Mouse (Mus musculus) MEL (cell line): ENCODE measurements at regions not wholly inside any gene's neighbourhood (a gene's known extent, or its start where the extent isn't known, plus 50 kb on each side); places are given as distances from the start of the nearest gene placed in this dataset.

Experiments
- DNase-seq: peaks from one replicate; pipeline ENCODE4 v3.0.0; 2011; ENCODE audit warnings: low read depth, low spot score
- H3K27ac ChIP-seq: 2 replicates; pipeline ENCODE4 v1.5.1; 2012; ENCODE audit warnings: low read depth, mild to moderate bottlenecking, control low read depth, low read length, moderate library complexity; ENCODE audit not compliant: control insufficient read depth
- H3K27me3 ChIP-seq, 2 experiments: fragments of 150-350 bp in 1 of 2; sonication (generic) in 1 of 2; 2 replicates each; pipeline ENCODE4 v1.6.1; 2012; ENCODE audit warnings: low read length in 2 of 2, mild to moderate bottlenecking in 2 of 2, improper control_type of control experiment in 1 of 2, moderate library complexity in 1 of 2; ENCODE audit not compliant: insufficient read depth in 2 of 2, control insufficient read depth in 1 of 2
- H3K36me3 ChIP-seq, 2 experiments: 2 replicates each; pipeline ENCODE4 v1.6.1; 2012 to 2014; ENCODE audit warnings: low read length in 2 of 2, improper control_type of control experiment in 1 of 2, inconsistent platforms in 1 of 2, mild to moderate bottlenecking in 1 of 2; ENCODE audit not compliant: insufficient read depth in 2 of 2, control insufficient read depth in 1 of 2
- H3K4me1 ChIP-seq, 2 experiments: fragments of 150-350 bp in 1 of 2; sonication (generic) in 1 of 2; 2 replicates each; pipeline ENCODE4 v1.6.1; 2012; ENCODE audit warnings: low read length in 2 of 2, improper control_type of control experiment in 1 of 2, mild to moderate bottlenecking in 1 of 2; ENCODE audit not compliant: insufficient read depth in 2 of 2, control insufficient read depth in 1 of 2
- H3K4me3 ChIP-seq, 2 experiments: fragments of 150-350 bp in 1 of 2; sonication (generic) in 1 of 2; 2 replicates each; pipeline ENCODE4 v1.5.1; 2012; ENCODE audit warnings: low read depth in 2 of 2, low read length in 2 of 2, mild to moderate bottlenecking in 2 of 2, moderate library complexity in 2 of 2, control low read depth in 1 of 2, improper control_type of control experiment in 1 of 2; ENCODE audit not compliant: control insufficient read depth in 1 of 2, insufficient read depth in 1 of 2
- H3K79me2 ChIP-seq: 2 replicates; pipeline ENCODE4 v1.6.1; 2012; ENCODE audit warnings: mild to moderate bottlenecking, low read length, moderate library complexity; ENCODE audit not compliant: control insufficient read depth, poor library complexity, insufficient read depth
- H3K9ac ChIP-seq: 2 replicates; pipeline ENCODE4 v1.6.1; 2012; ENCODE audit warnings: low read depth, mild to moderate bottlenecking, control low read depth, low read length, moderate library complexity; ENCODE audit not compliant: control insufficient read depth, poor library complexity, severe bottlenecking
- H3K9me3 ChIP-seq: fragments of 150-350 bp; sonication (generic); replicated peaks from 2 replicates; pipeline ENCODE4 v1.6.1; 2012; ENCODE audit warnings: mild to moderate bottlenecking, low read length, improper control_type of control experiment, moderate library complexity; ENCODE audit not compliant: insufficient read depth
- CHD2 ChIP-seq: IDR thresholded peaks from 2 replicates; pipeline ENCODE4 v1.6.1; 2011; ENCODE audit warnings: low read length, improper control_type of control experiment
- EP300 ChIP-seq, 2 experiments: IDR thresholded peaks; 2 replicates each; pipeline ENCODE4 v1.6.1; 2011; ENCODE audit warnings: improper control_type of control experiment in 2 of 2, low read length in 2 of 2, low read depth in 1 of 2, mild to moderate bottlenecking in 1 of 2
- ETS1 ChIP-seq: IDR thresholded peaks from 2 replicates; pipeline ENCODE4 v1.6.1; 2012; ENCODE audit warnings: low read depth, mild to moderate bottlenecking, inconsistent platforms, low read length, improper control_type of control experiment, moderate library complexity
- HCFC1 ChIP-seq: IDR thresholded peaks from 2 replicates; pipeline ENCODE4 v1.6.1; 2012; ENCODE audit warnings: low read depth, mild to moderate bottlenecking, inconsistent platforms, low read length, improper control_type of control experiment, moderate library complexity
- JUND ChIP-seq: IDR thresholded peaks from 2 replicates; pipeline ENCODE4 v1.6.1; 2011; ENCODE audit warnings: low read depth, mild to moderate bottlenecking, improper control_type of control experiment, low read length
- MAFK ChIP-seq: IDR thresholded peaks from 2 replicates; pipeline ENCODE4 v1.6.1; 2011; ENCODE audit warnings: low read depth, mild to moderate bottlenecking, low read length, improper control_type of control experiment, borderline replicate concordance
- MAX ChIP-seq: IDR thresholded peaks from 2 replicates; pipeline ENCODE4 v1.6.1; 2011; ENCODE audit warnings: low read length, improper control_type of control experiment
- MAZ ChIP-seq: IDR thresholded peaks from 2 replicates; pipeline ENCODE4 v1.6.1; 2012; ENCODE audit warnings: low read depth, mild to moderate bottlenecking, inconsistent platforms, low read length, improper control_type of control experiment
- MXI1 ChIP-seq: IDR thresholded peaks from 2 replicates; pipeline ENCODE4 v1.6.1; 2011; ENCODE audit warnings: mild to moderate bottlenecking, low read depth, low read length, improper control_type of control experiment
- MYB ChIP-seq: IDR thresholded peaks from 2 replicates; pipeline ENCODE4 v1.6.1; 2011; ENCODE audit warnings: mild to moderate bottlenecking, low read depth, low read length, improper control_type of control experiment
- MYC ChIP-seq: IDR thresholded peaks from 2 replicates; pipeline ENCODE4 v1.6.1; 2011; ENCODE audit warnings: low read depth, mild to moderate bottlenecking, low read length, improper control_type of control experiment, moderate library complexity
- NRF1 ChIP-seq: IDR thresholded peaks from 2 replicates; pipeline ENCODE4 v1.6.1; 2014; ENCODE audit warnings: low read depth, mild to moderate bottlenecking, inconsistent platforms, low read length, improper control_type of control experiment, moderate library complexity; ENCODE audit not compliant: poor library complexity, insufficient read depth, severe bottlenecking
- POLR2A ChIP-seq, 2 experiments: IDR thresholded peaks; 2 replicates each; pipeline ENCODE4 v1.6.1; 2011 to 2012; ENCODE audit warnings: low read length in 2 of 2, mild to moderate bottlenecking in 2 of 2, control low read depth in 1 of 2, improper control_type of control experiment in 1 of 2, low read depth in 1 of 2, moderate library complexity in 1 of 2; ENCODE audit not compliant: control insufficient read depth in 1 of 2, insufficient read depth in 1 of 2, poor library complexity in 1 of 2
- SIN3A ChIP-seq: IDR thresholded peaks from 2 replicates; pipeline ENCODE4 v1.6.1; 2012; ENCODE audit warnings: low read length, improper control_type of control experiment, inconsistent platforms
- SMC3 ChIP-seq: IDR thresholded peaks from 2 replicates; pipeline ENCODE4 v1.6.1; 2011; ENCODE audit warnings: low read depth, low read length, improper control_type of control experiment
- TAL1 ChIP-seq: IDR thresholded peaks from 2 replicates; pipeline ENCODE4 v1.6.1; 2012; ENCODE audit warnings: mild to moderate bottlenecking, inconsistent platforms, low read length, moderate library complexity, mixed read lengths
- TBP ChIP-seq: IDR thresholded peaks from 2 replicates; pipeline ENCODE4 v1.8.0; 2011; ENCODE audit warnings: low read depth, low read length, improper control_type of control experiment
- TCF12 ChIP-seq: IDR thresholded peaks from 2 replicates; pipeline ENCODE4 v1.6.1; 2014; ENCODE audit warnings: low read depth, mild to moderate bottlenecking, inconsistent platforms, low read length, improper control_type of control experiment, moderate library complexity
- USF2 ChIP-seq, 2 experiments: IDR thresholded peaks; 2 replicates each; pipeline ENCODE4 v1.6.1; 2011 to 2012; ENCODE audit warnings: improper control_type of control experiment in 2 of 2, low read length in 2 of 2, borderline replicate concordance in 1 of 2, inconsistent platforms in 1 of 2, low read depth in 1 of 2, mild to moderate bottlenecking in 1 of 2; ENCODE audit not compliant: insufficient read depth in 1 of 2
- ZMIZ1 ChIP-seq: IDR thresholded peaks from 2 replicates; pipeline ENCODE4 v1.6.1; 2012; ENCODE audit warnings: low read depth, mild to moderate bottlenecking, inconsistent platforms, low read length, improper control_type of control experiment, moderate library complexity

- no peaks in the 10 kb centered on the region; a peak in 1 of 4 replicates for H3K36me3 ChIP-seq
- H3K9ac ChIP-seq, result no peak overlapping the region
- H3K4me3 ChIP-seq, result peak overlapping the region in 1 of 2 experiments; percentile 47; a peak in 1 of 4 replicates
- no peak for DNase-seq
- no peaks in the 10 kb centered on the region for H3K27me3 ChIP-seq
- H3K4me1 ChIP-seq, result peaks cover 0 to 23% of the 10 kb centered on the region in 2 experiments; a peak in 2 of 4 replicates
- no peaks in the 10 kb centered on the region for H3K9me3 ChIP-seq
- H3K79me2 ChIP-seq, result no peaks in the 10 kb centered on the region
- TF ChIP-seq SIN3A (no peak), POLR2A (IDR thresholded peaks at IDR 0.05; ENCODE audit: control insufficient read depth in 1 of 2, insufficient read depth in 1 of 2, low read depth in 1 of 2, low read length in 2 of 2, poor library complexity in 1 of 2) (no peak), NRF1 (no peak), MAFK (no peak), MYC (no peak)
- no peak overlapping the region for H3K27ac ChIP-seq
Observed at GRCm38 (mm10) chr9:61279044-61279543, 93.1 kb upstream of the Tle3 start.

DNA sequence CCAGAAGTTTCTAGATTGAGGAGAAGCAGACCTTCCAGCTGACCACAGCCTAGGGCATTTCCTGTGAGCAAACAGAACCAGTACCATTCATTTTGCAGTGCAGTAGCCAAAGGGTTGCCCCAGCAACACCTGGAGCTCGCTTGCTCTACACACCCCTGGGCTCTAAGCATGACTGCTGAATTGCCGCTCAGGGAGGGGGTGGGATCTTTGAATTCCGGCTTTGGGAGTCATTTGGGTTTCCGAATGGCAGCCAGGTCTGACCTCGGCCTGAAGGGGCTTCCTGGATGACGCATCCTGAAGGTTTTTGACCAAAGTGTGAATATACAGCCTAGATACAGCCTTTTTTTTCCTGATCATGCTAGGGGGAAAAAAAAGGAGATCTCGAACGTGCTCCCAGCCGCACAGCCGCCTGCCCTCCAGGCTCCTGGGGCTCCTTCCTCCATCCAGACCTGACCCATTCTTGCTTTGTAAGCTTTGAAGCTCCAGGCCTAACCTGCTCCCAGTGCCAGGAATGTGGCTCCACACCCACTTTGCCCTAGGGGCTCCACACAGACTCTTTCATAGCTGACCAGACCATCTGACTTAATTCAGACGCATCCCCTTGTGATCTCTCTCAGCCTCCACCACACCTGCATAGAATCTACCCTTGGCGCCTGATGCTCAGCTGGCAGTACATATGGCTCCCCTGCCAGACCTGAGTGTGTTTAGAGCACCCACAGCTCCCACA is 91.1 kb upstream of the Tle3 start:
- no peaks in the 10 kb centered on the region; a peak in 1 of 4 replicates for H3K36me3 ChIP-seq
- no peak overlapping the region for H3K9ac ChIP-seq
- TF ChIP-seq EP300 (IDR thresholded peaks at IDR 0.05; ENCODE audit: low read depth in 1 of 2, low read length in 2 of 2) (no peak), CHD2 (no peak), MAX (no peak), MAZ (no peak), JUND (no peak), MXI1 (no peak), ETS1 (no peak), MYB (no peak), MAFK (no peak), TBP (no peak), HCFC1 (no peak), TCF12 (no peak), MYC (no peak), USF2 (IDR thresholded peaks at IDR 0.05; ENCODE audit: borderline replicate concordance in 1 of 2, insufficient read depth in 1 of 2, low read depth in 1 of 2, low read length in 2 of 2) (no peak), SMC3 (no peak), TAL1 (no peak), ZMIZ1 (no peak)
- H3K27ac ChIP-seq, result no peak overlapping the region
- H3K27me3 ChIP-seq, result no peaks in the 10 kb centered on the region
- H3K9me3 ChIP-seq, result no peaks in the 10 kb centered on the region
- no peaks in the 10 kb centered on the region for H3K79me2 ChIP-seq
- no peak overlapping the region for H3K4me3 ChIP-seq
- no peak for DNase-seq
- peaks cover 0 to 23% of the 10 kb centered on the region in 2 experiments; a peak in 2 of 4 replicates for H3K4me1 ChIP-seq
